Mouse (Mus musculus) heart, adult 18-20 months (tissue): Measurements from ENCODE around the gene Cckbr. TPM values are rescaled to one million over a fixed set of nuclear protein-coding genes. Genes with fewer than 3 reads are reported as not detected.
"Not testable (repeated sequence)": the region's sequence is repeated elsewhere in the genome, so short reads cannot be mapped to it uniquely, and the experiment has no call there.

ENCODE experiments used
- DNase-seq, 2 experiments: peaks; one replicate each; pipeline ENCODE4 v3.0.0; 2021 to 2022; ENCODE audit warnings: mixed read lengths in 1 of 2
- total RNA-seq, 2 experiments: library from RNA; stranded (reverse); gene quantifications; 2 replicates each; pipeline ENCODE4 v1.2.3; 2021

The Cckbr gene
- total RNA-seq, 2 experiments from 2014 or later, result not detected

DNA sequence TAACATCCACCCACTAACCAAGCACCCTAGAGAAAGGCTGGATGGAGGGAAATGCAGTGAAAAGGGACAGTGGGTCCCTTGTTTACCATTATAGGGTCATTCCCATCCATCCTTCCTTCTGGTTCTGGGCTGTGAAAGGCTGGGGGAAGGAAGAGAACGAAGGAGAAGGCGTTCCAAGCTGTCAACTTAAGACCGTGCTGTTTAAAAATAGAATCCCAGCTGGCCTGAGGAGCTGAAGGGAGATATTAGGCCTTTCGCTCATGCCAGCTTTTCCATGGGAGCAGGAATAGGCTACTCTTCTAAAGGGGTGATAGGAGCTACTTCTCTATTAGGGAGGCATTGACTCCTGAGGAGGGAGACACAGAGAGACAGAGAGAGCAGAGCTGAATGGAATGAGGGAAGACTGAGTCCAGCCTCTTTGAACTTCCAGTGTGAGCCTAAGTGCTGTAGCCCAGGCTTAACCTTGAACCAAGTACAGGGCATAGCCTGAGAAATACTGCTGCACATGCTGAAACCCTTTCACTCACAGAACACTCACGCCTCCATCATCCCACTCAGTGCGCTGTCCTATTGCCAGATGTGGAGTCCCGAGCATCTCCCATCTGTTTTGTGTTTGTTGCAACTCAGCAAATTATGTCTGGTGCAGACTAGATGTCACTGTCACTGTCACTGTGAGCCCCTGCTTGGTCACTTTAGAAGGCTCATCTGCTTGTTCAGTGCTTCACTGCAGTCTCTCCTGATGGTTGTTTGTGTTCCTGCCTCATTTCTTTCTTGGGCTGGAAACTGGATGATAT is 12.6 kb downstream of the Cckbr start:
- DNase-seq, result peak in 1 of 2 experiments; percentile 2

DNA sequence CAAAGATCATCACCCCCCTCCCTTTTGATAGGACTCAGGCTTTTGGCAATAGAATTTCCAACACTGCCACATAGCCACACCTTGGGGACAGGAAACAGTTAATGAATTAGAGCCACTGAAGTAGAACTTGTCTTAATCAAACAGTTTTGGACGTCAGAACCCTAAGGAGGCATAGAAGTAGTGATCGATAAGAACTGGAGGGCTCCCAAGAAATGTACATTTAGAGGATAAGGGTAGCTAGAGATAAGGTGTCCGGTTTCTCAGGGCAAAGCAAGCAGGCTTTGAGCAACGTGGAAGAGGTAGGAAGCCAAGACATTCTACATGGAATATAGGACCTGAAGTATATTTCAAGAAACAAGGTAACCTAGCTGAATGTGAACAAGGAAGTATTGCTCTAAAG is 15.9 kb downstream of the Cckbr start:
- DNase-seq, result no peak

DNA sequence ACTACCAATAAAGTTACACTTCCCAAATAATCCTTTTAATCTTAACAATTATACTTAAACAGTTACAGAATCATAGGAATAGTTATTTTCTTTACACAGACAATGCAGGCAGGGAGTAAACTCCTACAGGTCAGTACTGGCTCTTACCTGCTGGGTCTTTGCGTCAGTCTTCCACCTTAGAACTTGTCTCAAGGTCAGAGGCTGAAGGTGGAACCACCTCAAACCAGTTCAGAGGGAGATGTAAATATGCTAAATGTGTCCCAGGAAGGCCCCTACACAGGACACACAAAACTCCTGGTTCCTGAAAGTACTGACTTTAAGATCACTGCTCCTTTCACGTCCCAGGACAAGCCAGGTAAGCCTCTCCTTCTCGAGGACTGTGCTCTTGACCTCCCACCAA is 19.5 kb downstream of the Cckbr start:
- no peak for DNase-seq

DNA sequence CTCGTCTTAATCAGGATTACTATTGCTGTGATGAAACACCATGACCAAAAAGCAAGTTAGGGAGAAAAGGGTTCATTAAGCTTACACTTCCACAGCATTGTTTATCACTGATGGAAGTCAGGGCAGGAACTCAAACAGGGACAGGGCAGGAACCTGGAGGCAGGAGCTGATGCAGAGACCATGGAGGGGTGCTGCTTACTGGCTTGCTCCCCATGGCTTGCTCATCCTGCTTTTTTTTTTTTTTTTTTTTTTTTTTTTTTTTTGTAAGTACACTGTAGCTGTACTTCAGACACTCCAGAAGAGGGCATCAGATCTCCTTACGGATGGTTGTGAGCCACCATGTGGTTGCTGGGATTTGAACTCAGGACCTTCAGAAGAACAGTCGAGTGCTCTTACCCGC is 27.8 kb downstream of the Cckbr start:
- DNase-seq, result not testable (repeated sequence)

DNA sequence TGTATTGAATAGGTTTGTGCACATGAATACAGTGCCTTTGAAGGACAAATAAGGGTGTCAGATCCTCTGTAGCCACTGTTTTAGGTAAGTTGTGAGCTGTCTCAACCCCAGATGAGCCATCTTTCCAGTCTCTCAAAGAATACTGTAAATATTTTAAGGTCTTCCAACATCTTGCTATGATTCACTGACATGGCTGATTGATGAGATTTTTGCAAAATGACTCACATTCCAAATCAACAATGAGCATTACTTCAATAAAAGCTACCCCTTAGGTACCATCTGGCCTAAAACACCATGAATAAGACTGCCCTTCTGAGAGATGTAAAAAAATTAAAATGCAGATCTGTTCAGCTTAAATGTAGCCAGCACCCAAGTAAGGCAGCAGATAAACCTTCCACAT is 33.0 kb downstream of the Cckbr start:
- no peak for DNase-seq

DNA sequence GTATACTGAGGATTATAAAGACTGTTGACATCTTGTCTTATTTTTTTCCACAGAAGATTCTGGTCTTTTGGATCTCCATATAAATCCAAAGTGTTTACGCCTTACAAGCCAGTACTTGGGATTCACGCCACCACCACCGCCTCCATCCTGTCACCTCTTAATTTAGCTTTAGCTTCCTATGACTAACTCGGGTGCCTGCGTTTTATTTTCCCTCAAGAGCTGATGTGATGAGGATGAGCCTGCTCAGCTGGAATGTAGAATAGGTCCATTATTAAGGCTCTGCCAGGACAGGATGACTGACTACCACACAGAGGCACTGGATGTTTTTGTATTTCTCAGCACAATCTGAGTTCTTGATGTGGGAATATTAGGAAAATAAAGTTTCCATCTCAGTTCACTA is 40.0 kb downstream of the Cckbr start:
- not testable (repeated sequence) for DNase-seq

DNA sequence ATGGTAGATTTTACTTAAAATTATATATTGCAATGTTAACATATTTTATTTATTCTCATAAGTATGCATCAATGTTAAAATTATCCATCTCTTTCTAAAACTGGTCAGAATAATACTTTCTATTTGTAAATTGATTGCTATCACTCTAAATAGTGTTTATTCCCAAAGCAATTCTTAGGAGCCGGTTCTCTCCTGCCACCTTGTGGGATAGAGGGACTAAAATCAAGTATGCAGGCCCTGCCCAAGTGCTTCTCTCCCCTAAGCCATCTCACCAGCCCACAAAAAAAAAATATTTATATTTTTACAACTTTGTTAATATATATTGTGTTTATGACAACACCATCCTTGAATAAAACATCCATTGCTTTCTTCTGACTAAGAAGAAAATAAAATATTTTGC is 47.1 kb downstream of the Cckbr start:
- no peak for DNase-seq

DNA sequence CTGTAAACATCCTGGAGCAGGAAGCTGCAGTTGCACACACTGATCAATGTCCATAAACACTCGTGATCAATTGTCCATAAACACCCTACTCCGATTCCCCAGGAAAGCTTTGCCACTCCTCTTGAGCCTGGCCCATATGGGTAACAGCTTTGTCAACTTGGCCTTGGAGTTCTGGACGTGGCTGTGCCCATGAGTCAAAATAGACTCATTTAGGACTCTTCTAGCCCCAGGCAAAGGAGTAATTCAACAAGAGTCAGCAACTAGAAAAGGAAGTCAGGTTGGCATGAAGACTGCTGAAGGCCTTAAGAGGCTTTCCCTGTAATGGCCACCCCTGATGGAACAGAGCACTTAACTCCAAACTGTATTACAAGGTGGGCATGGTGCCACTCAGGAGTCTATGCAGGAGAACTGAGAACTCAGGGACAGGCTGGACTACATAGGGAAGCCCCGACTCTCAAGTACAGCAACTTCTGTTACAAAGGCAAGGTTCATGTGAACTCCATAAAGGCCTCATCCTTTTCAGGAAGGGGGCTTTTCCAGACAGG is 49.3 kb downstream of the Cckbr start:
- DNase-seq, result no peak

DNA sequence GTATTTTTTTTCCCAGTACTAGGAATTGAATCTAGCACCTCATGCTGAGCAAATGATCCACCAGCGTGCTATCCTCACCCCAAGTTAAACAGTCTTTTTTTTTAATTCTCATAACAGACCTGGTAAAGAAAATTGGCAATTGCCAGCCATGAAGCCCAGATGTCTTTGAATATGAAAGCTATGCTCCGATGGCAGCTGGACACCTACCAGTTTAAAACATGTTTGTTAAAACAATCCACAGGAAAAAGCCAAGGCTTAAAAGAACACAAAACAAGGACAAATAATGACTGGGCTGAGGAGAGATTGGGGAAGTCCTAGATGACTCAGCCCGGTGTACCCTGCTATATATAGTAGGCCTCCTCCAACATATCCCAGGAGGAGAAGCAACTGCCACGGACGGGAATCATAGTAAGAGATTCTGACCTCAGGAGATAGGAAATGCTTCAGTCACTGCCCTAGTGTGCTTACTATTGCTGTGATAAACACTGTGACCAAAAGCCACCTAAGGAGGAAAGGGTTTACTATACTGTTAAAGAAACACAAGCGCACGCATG is 49.9 kb downstream of the Cckbr start:
- peak; percentile 26 to 62 for DNase-seq

DNA sequence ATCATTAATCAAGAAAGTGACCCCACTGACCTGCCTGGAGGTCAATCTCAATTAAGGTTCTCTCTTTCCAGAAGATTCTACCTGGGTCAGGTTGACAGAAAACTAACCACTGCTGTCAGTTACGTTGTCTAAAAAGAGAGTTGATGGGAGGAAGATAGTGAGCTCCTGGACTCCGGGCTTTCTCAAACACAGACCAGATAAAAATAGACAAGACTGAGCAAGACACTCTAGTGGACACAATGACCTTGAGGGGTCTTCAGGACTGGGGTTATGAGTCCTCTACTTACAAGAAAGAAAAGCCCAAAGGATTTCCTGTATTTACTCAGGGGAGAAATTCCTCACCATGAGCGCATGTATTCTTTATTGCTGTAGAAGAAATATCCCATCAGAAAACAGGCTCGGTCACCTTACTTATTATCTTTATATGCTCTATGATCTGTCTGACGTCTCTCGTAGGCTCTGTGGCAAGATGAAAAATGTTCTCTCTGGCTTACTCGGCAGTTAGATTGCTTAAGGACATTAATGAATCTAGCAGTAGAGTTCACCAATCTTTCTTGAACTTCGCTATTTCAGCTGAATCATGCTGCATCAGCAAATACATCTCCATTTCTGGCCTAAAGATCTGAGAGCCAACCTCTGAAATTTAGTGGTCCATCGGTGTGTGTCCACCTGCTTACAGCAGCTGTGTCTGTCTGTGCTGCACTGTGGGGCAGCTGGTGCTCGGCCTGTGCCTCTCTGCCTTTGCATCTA is 51.3 kb downstream of the Cckbr start:
- no peak for DNase-seq

DNA sequence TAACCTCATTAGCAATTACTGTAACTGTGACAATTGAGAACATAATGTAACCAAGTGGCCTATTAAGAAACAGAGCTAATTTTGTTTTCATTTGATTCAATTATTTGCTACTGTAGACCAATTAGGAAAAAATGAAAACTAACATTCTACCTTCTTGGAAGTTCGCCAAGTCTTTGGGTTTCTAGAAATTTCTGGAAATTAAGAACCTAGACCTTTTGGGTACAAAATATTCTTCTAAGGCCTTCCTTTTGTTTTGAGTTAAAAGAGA is 51.8 kb downstream of the Cckbr start:
- no peak for DNase-seq

DNA sequence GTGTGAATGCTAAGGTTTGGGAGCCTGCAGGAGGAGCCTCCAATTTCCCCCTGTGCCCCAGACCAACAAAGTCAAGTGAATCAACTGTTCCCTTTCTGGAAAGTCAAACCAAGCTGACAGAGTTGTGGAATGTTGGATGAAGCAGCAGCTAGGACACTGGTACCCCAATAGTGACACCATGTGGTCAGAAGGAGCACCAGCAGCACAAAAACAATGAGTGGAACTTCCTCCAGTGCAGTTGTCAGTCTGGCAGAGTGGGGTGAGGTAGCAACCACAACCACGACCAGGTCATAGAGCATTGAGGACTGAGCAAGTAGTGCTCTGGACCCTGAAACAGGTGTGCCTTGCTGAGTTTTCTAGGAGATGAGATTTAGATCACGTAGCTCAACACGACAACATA is 52.3 kb downstream of the Cckbr start:
- DNase-seq, result peak; percentile 69 to 72

DNA sequence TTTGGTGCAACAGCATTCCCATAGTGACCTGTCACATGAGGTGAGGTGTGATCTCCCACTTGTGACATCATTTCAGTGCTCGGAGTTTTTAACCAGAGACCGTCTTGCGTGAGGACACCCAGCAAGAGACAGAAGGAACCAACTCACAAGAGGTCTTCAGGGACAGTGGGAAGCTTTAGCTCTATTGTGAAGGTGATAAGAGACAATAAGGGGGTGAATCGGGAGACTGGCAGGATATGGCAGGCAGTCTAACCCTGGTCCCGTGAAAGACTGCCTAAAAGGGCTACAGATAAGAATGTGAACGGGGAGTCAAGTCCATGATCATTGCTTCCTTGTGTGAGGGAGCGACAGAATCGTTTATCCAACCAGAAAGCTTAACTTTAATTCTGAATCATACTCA is 52.8 kb downstream of the Cckbr start:
- DNase-seq, result no peak

DNA sequence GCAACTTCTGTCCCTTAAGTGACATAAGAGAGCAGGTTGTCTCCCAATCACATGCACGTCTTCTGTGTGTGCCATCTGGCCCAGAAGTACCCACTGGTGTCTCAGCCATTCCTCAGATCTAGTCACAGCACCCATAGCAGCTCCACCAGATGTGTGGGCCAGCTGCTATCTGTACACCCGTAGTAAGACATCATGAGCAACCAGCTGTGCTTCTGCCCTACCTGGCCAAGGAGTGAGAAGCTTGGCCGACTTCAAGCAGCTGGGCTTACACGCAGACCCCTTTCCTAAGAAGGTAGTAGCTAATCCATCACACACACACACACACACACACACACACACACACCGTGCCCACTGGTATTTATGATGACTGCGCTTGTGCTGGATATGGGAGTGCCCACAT is 53.7 kb downstream of the Cckbr start:
- DNase-seq, result no peak

DNA sequence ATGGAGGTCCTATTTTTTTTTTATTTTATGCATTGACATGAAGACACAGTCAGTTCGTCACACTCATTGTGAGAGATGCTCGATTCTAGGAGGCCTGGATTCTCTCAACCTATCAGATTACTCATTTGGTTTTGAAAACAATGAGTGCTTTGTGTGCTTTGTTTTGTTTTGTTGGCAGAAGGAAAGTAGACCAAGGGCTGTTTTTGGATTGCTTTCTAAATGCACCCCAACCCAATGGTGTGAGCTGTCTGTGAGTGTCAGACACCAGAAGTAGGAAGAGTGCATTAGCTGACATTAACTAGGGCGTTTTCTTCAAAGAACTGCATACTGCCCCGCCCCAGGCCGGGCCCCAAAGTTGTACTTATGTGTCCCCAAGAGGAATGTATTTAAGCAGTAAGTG is 54.5 kb downstream of the Cckbr start:
- DNase-seq, result no peak

DNA sequence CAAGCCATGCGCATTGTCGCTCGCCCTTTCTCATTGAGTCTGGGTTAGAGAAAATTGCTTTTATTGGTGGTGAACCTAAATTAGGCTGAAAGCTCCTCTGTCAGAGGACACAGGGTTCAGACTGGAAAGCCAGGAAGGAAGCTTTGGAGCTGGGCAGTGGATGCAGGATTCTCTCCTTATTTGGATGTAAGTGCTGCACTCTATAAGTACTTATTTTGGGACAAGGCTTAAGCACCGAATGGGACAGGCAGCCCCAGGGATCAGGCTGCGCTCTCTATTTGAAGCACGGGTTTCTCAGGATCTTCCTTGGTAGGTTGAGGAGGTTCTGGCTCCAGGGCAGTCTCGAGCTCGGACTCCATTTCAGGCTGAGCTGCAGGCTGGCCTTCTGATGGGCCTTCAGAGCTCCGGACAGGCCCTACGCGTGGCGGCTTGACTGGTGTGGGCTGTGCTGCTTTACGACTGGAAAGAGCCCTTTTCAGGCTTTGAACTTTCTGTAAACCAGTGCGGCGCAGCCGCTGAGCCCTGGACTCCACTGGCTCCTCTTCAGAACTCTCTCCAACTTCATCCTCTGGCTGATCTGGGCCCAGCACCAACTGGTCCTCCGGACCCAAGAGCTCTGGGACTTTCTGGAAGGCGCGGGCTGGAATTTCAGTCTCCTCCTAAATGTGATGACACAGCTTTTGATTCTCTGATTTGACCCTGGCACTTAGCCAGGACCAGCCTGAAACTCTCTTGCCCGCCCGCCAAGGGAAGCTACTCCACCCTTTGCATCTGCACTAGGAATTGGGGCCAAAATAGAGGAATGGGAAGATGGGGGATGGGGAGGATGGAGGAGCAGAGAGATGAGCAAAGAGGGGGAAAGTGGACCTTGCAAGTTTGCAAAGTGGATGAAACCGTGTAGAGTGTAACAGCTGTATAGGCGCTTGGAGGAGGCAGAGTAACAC is 55.3 kb downstream of the Cckbr start:
- DNase-seq, result peak; percentile 75 to 79

DNA sequence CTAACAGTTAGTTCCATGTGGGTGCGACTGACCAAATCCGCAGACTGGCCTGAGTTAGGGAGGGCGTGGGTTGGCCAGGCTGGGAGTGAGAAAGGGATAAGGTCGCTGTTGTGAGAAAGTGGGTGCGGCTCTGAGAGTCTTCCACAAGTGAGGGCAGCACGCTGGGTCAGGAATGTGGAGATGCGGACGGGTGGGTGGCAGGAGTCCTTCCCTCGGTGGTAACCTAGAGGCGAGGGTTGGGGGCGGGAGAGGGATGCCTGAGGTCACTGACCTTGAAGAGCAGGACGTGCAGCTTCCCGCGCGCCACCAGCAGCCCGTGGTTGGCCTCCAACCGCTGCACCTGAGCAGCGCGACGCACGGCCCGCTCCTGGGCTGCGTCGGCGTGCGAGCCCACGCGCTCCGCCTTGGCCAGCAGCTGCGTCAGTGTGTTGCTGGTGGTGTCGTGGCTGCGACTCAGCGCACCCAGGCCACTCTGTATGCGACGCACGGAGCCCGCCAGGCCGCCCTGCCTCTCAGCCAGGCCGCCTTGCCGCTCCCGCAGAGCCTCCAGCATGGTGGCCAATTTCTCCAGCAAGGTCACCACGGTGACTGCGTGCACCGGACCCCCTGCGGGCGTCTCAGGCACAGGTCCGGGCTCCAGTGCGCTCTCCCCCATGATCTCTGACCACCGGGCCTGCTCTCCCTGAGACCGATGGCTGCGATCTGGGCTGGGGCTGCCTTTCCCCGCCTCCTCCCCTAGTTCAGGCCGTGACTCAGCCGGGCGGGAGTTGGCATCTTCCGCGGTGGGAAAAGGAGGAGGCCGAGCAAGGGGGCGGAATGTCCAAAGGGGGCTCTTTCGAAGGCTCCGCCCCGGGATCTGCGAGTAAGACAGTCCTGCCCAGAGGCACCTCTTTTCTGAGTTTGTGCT is 56.2 kb downstream of the Cckbr start, which contains the start of gene Cavin3:
TSS of gene Cavin3 (minus strand) at position 796 of the 907 bp plus-strand sequence.
- DNase-seq, result peak; percentile 92 to 94

DNA sequence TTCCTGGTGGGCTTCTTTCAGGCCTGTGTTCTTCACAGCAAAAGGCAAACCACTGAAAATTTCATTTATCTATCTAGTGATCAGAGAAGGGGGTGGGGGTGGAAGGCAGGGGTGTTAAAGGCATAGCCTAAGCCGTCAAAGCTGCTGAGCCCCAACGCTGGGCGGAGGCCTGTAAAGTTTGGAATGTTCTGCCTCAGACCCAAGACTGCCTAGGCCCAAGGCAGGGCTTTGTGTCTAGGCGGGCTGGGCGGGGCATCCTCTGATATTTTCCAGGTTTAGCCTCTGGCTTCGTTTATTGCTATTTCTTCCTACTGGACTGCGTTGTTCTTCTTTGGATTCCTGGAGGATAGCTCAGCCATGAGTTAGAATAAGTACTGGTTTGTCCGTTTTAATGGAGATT is 56.9 kb downstream of the Cckbr start:
- peak; percentile 78 to 84 for DNase-seq

DNA sequence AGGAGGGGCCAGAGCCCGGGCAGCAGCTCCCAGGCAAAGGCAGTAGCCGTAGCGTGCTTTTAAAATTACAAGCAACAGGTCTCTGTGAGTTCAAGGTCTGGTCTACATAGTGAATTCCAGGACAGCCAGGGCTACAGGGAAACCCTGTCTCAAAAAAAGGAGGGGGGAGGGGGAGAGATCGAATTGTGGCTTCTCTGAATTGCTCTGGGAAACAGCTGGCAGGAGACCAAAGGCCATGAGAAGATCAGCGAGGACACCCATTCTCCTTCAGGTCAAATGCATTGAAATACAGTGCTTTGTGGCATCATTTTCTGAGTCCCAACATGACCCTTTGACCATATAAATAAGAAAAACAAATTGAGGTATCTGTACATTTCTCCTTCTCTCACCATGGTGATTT is 59.5 kb downstream of the Cckbr start:
- DNase-seq, result no peak

DNA sequence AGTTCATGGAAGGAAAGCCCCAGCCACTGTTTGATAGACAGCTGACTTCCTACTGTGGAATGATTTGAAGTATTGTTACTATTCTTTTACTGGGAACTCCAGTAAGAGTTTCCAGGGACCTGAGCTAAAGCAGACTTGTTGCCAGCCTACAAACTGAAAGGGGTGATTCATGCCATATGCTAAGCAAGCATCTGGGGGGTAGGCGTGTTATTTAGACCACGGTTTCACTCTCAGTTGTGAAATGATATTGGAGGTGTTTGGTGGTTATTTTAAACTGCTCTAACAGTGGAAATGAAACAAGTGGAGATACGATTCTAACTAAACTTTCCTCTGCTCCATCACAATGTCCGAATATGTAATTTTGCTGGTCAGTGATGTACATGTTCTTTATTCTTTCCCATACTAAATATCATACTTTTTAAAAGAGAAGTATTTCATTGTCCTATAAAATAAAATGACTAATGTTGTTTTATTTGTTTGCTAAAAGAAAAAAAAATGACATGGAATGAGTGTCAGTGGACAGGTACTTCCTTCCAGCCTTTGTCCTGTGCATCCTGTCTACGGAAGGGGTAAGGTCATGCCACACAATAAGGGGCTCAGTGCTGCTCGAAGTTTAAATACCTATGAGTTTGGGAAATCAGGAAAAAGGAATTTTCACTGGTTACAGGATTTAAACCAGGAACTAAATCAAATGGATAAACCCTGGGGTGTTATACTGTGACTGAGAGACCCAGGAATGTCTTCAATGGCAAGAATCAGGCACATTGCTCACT is 61.8 kb downstream of the Cckbr start:
- DNase-seq, result no peak
